Mouse (Mus musculus) small intestine, adult 2 months (tissue): Measurements from ENCODE around the gene Ntn4. TPM values are rescaled to one million over a fixed set of nuclear protein-coding genes. Genes with fewer than 3 reads are reported as not detected.

Experiments used
- H3K27ac ChIP-seq: fragments of 200-500 bp; 2 replicates; pipeline ENCODE4 v1.5.1; 2012; ENCODE audit warnings: low read depth, low read length, control low read depth, inconsistent platforms; ENCODE audit not compliant: insufficient read depth
- H3K27me3 ChIP-seq: fragments of 200-500 bp; 2 replicates; pipeline ENCODE4 v1.6.1; 2012; ENCODE audit warnings: mild to moderate bottlenecking, moderate library complexity, low read length, inconsistent platforms; ENCODE audit not compliant: control insufficient read depth, insufficient read depth
- H3K36me3 ChIP-seq: fragments of 200-500 bp; 2 replicates; pipeline ENCODE4 v1.6.1; 2012; ENCODE audit warnings: mild to moderate bottlenecking, low read length, control low read depth, inconsistent platforms; ENCODE audit not compliant: control insufficient read depth, insufficient read depth
- H3K4me1 ChIP-seq: fragments of 200-500 bp; 2 replicates; pipeline ENCODE4 v1.6.1; 2012; ENCODE audit warnings: low read length, inconsistent platforms, mixed read lengths; ENCODE audit not compliant: control insufficient read depth, insufficient read depth, insufficient read length
- H3K4me3 ChIP-seq: fragments of 200-500 bp; 2 replicates; pipeline ENCODE4 v1.5.1; 2012; ENCODE audit warnings: low read depth, mild to moderate bottlenecking, control low read depth, inconsistent platforms, low read length, moderate library complexity
- CTCF ChIP-seq: fragments of 200-500 bp; IDR thresholded peaks from 2 replicates; pipeline ENCODE4 v1.5.1; 2012; ENCODE audit warnings: low read depth, mild to moderate bottlenecking, control low read depth, inconsistent platforms, low read length, moderate library complexity, mixed read lengths; ENCODE audit not compliant: insufficient replicate concordance, insufficient read length; ENCODE audit errors: extremely low read depth
- POLR2A ChIP-seq: fragments of 200-500 bp; IDR thresholded peaks from 2 replicates; pipeline ENCODE4 v1.6.1; 2012; ENCODE audit warnings: low read depth, mild to moderate bottlenecking, control low read depth, inconsistent platforms, low read length, moderate library complexity
- WGBS: fragments of 180-500 bp; shearing (Covaris S2); methylation state at CpG from one replicate; pipeline ENCODE4 v1.1.7; 2018; 5-methylcytosine and 5-hydroxymethylcytosine counted together
- polyA plus RNA-seq: library from polyadenylated mRNA; depleted of rRNA; stranded (reverse); fragments of >200 nt; gene quantifications from 2 replicates; pipeline ENCODE4 v1.2.3, GENCODE M21; 2012; rRNA removed

Gene Ntn4
- polyA plus RNA-seq: 3.9 and 5.8 TPM in 2 replicates

- H3K4me3 ChIP-seq: peak within 1 kb of the TSS; percentile 86
- H3K36me3 ChIP-seq: no peaks in the 10 kb centered on the region
- H3K27me3 ChIP-seq: peaks cover 7% of the 10 kb centered on the region; the same call in 1 of the 2 replicates
- WGBS: 8% methylated on average over 29 of the region's 30 CpGs
- no peak for TF ChIP-seq CTCF
- no peak for TF ChIP-seq POLR2A
- H3K4me1 ChIP-seq: peaks cover 6% of the 10 kb centered on the region
- 0 out of 2 replicates have a peak within 1 kb of the TSS, but pooled peaks have one; percentile 22 for H3K27ac ChIP-seq
Measured at GRCm38 (mm10) chr10:93640521-93640952, at the start of gene Ntn4. Ntn4 (plus strand) TSS chr10:93640681.

DNA sequence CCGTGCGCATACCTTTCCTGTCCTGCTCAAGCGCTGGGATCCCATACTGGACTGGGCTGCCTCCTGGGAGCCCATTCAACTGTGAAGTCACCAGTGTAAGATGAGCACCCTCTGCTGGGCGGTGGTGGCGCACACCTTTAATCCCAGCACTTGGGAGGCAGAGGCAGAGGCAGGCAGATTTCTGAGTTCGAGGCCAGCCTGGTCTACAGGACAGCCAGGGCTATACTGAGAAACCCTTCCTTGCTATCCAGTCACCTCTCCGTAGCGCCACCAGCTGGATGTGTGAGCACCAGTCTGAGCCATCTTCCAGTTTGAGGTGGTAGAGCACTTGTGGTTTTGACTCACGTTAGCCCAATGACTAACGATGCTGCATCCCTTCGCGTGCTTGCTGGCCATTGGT is 48.0 kb upstream of the Ntn4 start:
- Histone ChIP-seq H3K27ac (no peak overlapping the region), H3K4me3 (no peak overlapping the region), H3K4me1 (no peaks in the 10 kb centered on the region), H3K27me3 (no peaks in the 10 kb centered on the region), H3K36me3 (no peaks in the 10 kb centered on the region)
- no peak for TF ChIP-seq CTCF
- no peak for TF ChIP-seq POLR2A
- WGBS: 56% methylated on average over 12 of the region's 12 CpGs

DNA sequence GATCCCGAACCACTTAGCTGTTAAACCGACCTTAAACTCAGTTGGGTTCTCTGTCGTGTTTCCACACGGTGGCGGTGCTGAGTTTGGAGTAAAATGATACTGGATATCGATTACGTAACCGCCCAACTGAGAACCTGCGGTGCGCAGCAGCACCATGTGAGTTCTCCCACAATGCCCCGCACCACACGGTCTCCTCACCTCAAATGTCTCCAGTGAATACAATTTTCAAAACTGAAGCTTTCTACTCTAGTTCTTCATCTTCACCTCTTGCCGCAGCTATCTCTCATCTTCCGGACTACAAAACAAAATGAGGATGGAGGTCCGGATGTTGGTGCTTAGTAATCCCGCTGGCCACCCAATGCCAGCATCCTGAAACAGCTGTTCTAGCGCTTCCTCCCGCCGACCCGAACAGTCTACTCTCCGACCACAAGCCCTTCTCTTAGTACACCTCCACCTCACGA is 46.4 kb upstream of the Ntn4 start:
- TF ChIP-seq POLR2A: no peak
- TF ChIP-seq CTCF: peak; percentile 58; the same call in 1 of the 2 replicates
- Histone ChIP-seq H3K4me3 (peak overlapping the region; percentile 55), H3K4me1 (no peaks in the 10 kb centered on the region), H3K36me3 (no peaks in the 10 kb centered on the region), H3K27ac (no peak overlapping the region), H3K27me3 (no peaks in the 10 kb centered on the region)
- 2% methylated on average over 22 of the region's 22 CpGs for WGBS

DNA sequence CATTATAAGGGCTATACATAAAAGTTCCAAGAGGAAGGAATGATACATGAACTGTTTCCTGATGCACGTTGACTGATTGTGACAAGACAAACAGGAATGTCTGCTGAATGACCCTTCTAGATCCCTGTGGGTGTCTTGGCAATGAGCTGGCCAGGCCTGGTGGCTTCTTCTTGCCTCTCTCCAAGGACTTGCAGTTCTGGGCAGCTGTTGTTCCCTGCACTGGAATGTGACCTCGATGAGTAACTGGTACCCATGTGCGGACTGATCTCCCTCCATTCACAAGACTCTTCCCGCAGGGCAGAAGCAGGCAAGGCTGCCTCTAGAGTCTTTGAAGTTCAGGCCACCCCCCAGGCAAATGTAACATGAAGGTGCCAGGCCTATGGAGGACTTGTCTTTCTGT is 44.6 kb upstream of the Ntn4 start:
- H3K36me3 ChIP-seq: no peaks in the 10 kb centered on the region
- WGBS: 65% methylated on average over 4 of the region's 4 CpGs

DNA sequence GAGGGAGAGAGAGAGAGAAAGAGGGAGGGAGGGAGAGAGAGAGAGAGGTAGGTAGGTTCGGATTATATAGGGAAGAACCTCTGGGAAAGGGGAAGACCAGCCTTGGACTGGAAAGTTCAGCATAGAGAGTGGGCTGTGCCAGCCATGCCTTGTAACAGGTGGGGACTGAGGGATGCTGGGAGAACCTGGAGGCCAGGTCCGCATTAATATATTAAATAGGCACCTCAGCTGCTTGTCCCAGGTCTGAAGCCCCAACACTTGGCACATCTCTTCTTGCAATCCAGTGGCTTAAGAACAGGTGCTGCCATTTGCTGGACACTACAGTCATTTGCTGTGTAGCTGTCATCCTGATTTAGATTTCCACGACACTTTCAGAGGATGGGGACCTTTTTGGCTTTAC is 43.8 kb upstream of the Ntn4 start:
- no peaks in the 10 kb centered on the region for H3K36me3 ChIP-seq
- no peaks in the 10 kb centered on the region for H3K27me3 ChIP-seq
- no peak overlapping the region for H3K4me3 ChIP-seq
- TF ChIP-seq CTCF (no peak), POLR2A (no peak)
- H3K4me1 ChIP-seq: no peaks in the 10 kb centered on the region
- H3K27ac ChIP-seq: no peak overlapping the region
- WGBS: 71% methylated on average over 3 of the region's 3 CpGs

More for the DNA sequence above, 44.6 kb upstream of the Ntn4 start:
- H3K4me1 ChIP-seq: no peaks in the 10 kb centered on the region
- no peaks in the 10 kb centered on the region for H3K27me3 ChIP-seq
- TF ChIP-seq POLR2A: no peak
- no peak for TF ChIP-seq CTCF
- H3K27ac ChIP-seq: no peak overlapping the region
- no peak overlapping the region for H3K4me3 ChIP-seq

- H3K27ac ChIP-seq: no peak overlapping the region
- no peaks in the 10 kb centered on the region for H3K36me3 ChIP-seq
- 86% methylated on average over 5 of the region's 5 CpGs for WGBS
- H3K27me3 ChIP-seq: no peaks in the 10 kb centered on the region
- TF ChIP-seq POLR2A: no peak
- TF ChIP-seq CTCF: no peak
- H3K4me3 ChIP-seq: no peak overlapping the region
- no peaks in the 10 kb centered on the region for H3K4me1 ChIP-seq
Measured at GRCm38 (mm10) chr10:93602309-93602708, 38.2 kb upstream of the Ntn4 start.

- WGBS: 89% methylated on average over 1 of the region's 1 CpGs
Measured at GRCm38 (mm10) chr10:93603256-93603655, 37.2 kb upstream of the Ntn4 start.

GRCm38 (mm10) chr10:93606326-93606725 is 34.2 kb upstream of the Ntn4 start:
- 88% methylated on average over 9 of the region's 9 CpGs for WGBS
- H3K27ac ChIP-seq: no peak overlapping the region
- H3K4me1 ChIP-seq: no peaks in the 10 kb centered on the region
- TF ChIP-seq POLR2A (no peak), CTCF (no peak)
- H3K4me3 ChIP-seq: no peak overlapping the region
- H3K36me3 ChIP-seq: no peaks in the 10 kb centered on the region
- H3K27me3 ChIP-seq: no peaks in the 10 kb centered on the region

More at GRCm38 (mm10) chr10:93603256-93603655, 37.2 kb upstream of the Ntn4 start:
- Histone ChIP-seq H3K4me1 (no peaks in the 10 kb centered on the region), H3K36me3 (no peaks in the 10 kb centered on the region), H3K4me3 (no peak overlapping the region), H3K27ac (no peak overlapping the region), H3K27me3 (no peaks in the 10 kb centered on the region)
- TF ChIP-seq POLR2A: no peak
- no peak for TF ChIP-seq CTCF
